Mouse (Mus musculus) heart, embryonic 11.5 days (tissue): ENCODE measurements around the gene Btbd3. TPM values are rescaled to one million over a fixed set of nuclear protein-coding genes. Genes with fewer than 3 reads are reported as not detected.

ENCODE experiments used
- ATAC-seq: fragments of 200-750 bp; cut with Nextera tagmentation; replicated peaks from 2 replicates; pipeline ENCODE4 v1.8.0; 2017; ENCODE audit warnings: moderate library complexity; ENCODE audit not compliant: insufficient number of reproducible peaks, low FRiP score, low TSS enrichment
- H3K27ac ChIP-seq: fragments of 300-500 bp; sonication (generic); 2 replicates; pipeline ENCODE4 v1.5.1; 2014; ENCODE audit warnings: mild to moderate bottlenecking, low read depth, low read length
- H3K27me3 ChIP-seq: fragments of 300-500 bp; sonication (generic); 2 replicates; pipeline ENCODE4 v1.6.1; 2014; ENCODE audit warnings: mild to moderate bottlenecking, low read length, mixed read lengths; ENCODE audit not compliant: control insufficient read depth, insufficient read depth
- H3K36me3 ChIP-seq: fragments of 300-500 bp; sonication (generic); 2 replicates; pipeline ENCODE4 v1.6.1; 2014; ENCODE audit warnings: mild to moderate bottlenecking, low read length, moderate library complexity, mixed read lengths; ENCODE audit not compliant: control insufficient read depth, insufficient read depth
- H3K4me1 ChIP-seq: fragments of 300-500 bp; sonication (generic); 2 replicates; pipeline ENCODE4 v1.6.1; 2014; ENCODE audit warnings: low read length; ENCODE audit not compliant: control insufficient read depth, insufficient read depth
- H3K4me2 ChIP-seq: fragments of 300-500 bp; sonication (generic); 2 replicates; pipeline ENCODE4 v1.6.1; 2014; ENCODE audit warnings: mild to moderate bottlenecking, moderate library complexity
- H3K4me3 ChIP-seq: fragments of 300-500 bp; sonication (generic); 2 replicates; pipeline ENCODE4 v1.5.1; 2014; ENCODE audit warnings: low read depth, low read length
- H3K9ac ChIP-seq: fragments of 300-500 bp; sonication (generic); 2 replicates; pipeline ENCODE4 v1.6.1; 2014; ENCODE audit warnings: mild to moderate bottlenecking, low read depth, low read length, moderate library complexity
- H3K9me3 ChIP-seq: fragments of 300-500 bp; sonication (generic); replicated peaks from 2 replicates; pipeline ENCODE4 v1.6.1; 2016; ENCODE audit warnings: low read length; ENCODE audit not compliant: control insufficient read depth
- WGBS: fragments of 180-500 bp; shearing (Covaris S2); extraction: QIAGEN DNeasy Blood & Tissue Kit; methylation state at CpG from one replicate; pipeline ENCODE4 v1.1.7; 2014; ENCODE audit not compliant: insufficient replicate concordance; 5-methylcytosine and 5-hydroxymethylcytosine counted together
- polyA plus RNA-seq: library from polyadenylated mRNA; unstranded; fragments of >200 nt; fragmentation: Nextera tagmentation; extraction: Ambion mirVana; gene quantifications from 2 replicates; pipeline ENCODE4 v1.2.1, GENCODE M21; 2014

The Btbd3 gene
- polyA plus RNA-seq, 1 experiment from 2014 or later = 10.5 TPM

DNA sequence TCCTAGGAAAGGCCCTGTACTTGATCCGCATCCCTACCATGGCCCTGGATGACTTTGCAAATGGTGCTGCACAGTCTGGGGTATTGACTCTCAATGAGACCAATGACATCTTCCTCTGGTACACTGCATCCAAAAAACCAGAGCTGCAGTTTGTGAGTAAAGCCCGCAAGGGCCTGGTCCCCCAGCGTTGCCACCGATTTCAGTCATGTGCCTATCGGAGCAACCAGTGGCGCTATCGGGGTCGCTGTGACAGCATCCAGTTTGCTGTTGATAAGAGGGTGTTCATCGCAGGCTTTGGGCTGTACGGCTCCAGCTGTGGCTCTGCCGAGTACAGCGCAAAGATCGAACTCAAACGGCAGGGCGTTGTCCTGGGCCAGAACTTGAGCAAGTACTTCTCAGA, 27.5 kb downstream of the Btbd3 start:
- no peak overlapping the region for H3K4me3 ChIP-seq
- H3K27me3 ChIP-seq = no peaks in the 10 kb centered on the region
- peaks cover 17% of the 10 kb centered on the region for H3K36me3 ChIP-seq
- no peak for ATAC-seq
- H3K9ac ChIP-seq = no peak overlapping the region
- H3K27ac ChIP-seq = no peak overlapping the region
- no peaks in the 10 kb centered on the region for H3K9me3 ChIP-seq
- H3K4me1 ChIP-seq = peaks cover 6% of the 10 kb centered on the region; the same call in 1 of the 2 replicates
- no peak overlapping the region for H3K4me2 ChIP-seq
- 92% methylated on average over 15 of the region's 15 CpGs for WGBS

DNA sequence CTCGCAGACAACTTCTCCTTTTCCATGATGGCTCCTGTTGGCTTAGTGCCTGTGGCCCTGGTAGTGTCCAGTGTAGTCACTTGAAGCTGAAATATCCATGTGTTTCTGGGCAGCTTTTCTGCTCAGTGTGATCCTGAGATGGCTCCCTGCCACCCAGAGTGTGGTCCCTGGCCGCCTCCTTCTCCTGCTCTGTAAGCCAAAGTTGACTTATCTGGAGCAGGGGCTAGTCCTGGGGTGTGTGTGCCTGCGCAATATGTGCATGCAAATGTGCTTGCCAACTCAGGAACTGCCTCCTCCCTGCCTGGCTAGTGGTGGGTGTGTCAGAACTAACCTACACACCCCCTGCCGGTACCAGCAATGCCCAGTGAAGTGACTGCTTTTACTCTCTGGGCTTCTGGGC, 29.4 kb downstream of the Btbd3 start:
- ATAC-seq = no peak
- Histone ChIP-seq H3K9ac (no peak overlapping the region), H3K27me3 (no peaks in the 10 kb centered on the region), H3K27ac (no peak overlapping the region), H3K4me3 (no peak overlapping the region), H3K9me3 (no peaks in the 10 kb centered on the region), H3K4me2 (no peak overlapping the region), H3K4me1 (no peaks in the 10 kb centered on the region), H3K36me3 (peaks cover 17% of the 10 kb centered on the region)
- WGBS = 88% methylated on average over 4 of the region's 4 CpGs

GRCm38 (mm10) chr2:138290154-138290553, 33.8 kb downstream of the Btbd3 start:
- Histone ChIP-seq H3K27ac (no peak overlapping the region), H3K36me3 (peaks cover 6% of the 10 kb centered on the region; the same call in 1 of the 2 replicates), H3K4me1 (no peaks in the 10 kb centered on the region), H3K9me3 (no peaks in the 10 kb centered on the region), H3K4me2 (no peak overlapping the region), H3K27me3 (no peaks in the 10 kb centered on the region), H3K9ac (no peak overlapping the region), H3K4me3 (no peak overlapping the region)
- 94% methylated on average over 2 of the region's 2 CpGs for WGBS
- ATAC-seq = no peak

- no peak overlapping the region for H3K4me2 ChIP-seq
- 67% methylated on average over 3 of the region's 3 CpGs for WGBS
- no peak overlapping the region for H3K27ac ChIP-seq
- H3K9me3 ChIP-seq = no peaks in the 10 kb centered on the region
- no peak overlapping the region for H3K9ac ChIP-seq
- no peaks in the 10 kb centered on the region for H3K36me3 ChIP-seq
- H3K4me3 ChIP-seq = no peak overlapping the region
- no peaks in the 10 kb centered on the region for H3K4me1 ChIP-seq
- H3K27me3 ChIP-seq = no peaks in the 10 kb centered on the region
- ATAC-seq = no peak
These were observed 37.9 kb downstream of the Btbd3 start for GRCm38 (mm10) chr2:138294286-138294685.

GRCm38 (mm10) chr2:138306236-138306635, 49.9 kb downstream of the Btbd3 start:
- Histone ChIP-seq H3K9me3 (no peaks in the 10 kb centered on the region), H3K27ac (no peak overlapping the region), H3K27me3 (no peaks in the 10 kb centered on the region), H3K4me1 (no peaks in the 10 kb centered on the region), H3K4me3 (no peak overlapping the region), H3K36me3 (no peaks in the 10 kb centered on the region), H3K9ac (no peak overlapping the region), H3K4me2 (no peak overlapping the region)
- ATAC-seq = no peak
- WGBS = 80% methylated on average over 2 of the region's 2 CpGs

GRCm38 (mm10) chr2:138315644-138316043, 59.3 kb downstream of the Btbd3 start:
- Histone ChIP-seq H3K4me3 (no peak overlapping the region), H3K36me3 (no peaks in the 10 kb centered on the region), H3K4me1 (0 out of 2 replicates have a peak, but pooled peaks cover 4% of the 10 kb centered on the region), H3K4me2 (no peak overlapping the region), H3K27ac (no peak overlapping the region), H3K27me3 (no peaks in the 10 kb centered on the region), H3K9ac (no peak overlapping the region), H3K9me3 (no peaks in the 10 kb centered on the region)
- no peak for ATAC-seq
- 43% methylated on average over 7 of the region's 7 CpGs for WGBS

DNA sequence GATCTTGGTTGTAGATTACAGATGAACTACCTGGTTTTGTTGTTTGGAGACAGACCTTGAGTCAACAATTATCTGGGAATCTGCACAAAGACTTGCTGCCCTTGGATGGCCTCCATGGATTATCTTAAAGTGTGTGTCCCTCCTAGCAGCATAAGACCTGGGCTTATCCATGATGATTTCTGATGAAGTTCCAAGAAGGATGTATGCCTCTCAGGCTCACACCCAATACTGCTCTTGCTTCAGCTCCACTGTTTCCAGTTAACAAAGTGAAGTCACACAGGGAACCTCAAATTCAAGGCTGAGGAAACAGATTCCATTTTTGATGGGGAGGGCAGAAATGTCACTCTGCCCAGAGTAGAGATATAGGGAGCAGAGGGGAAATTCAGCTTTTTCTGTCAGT, 64.0 kb downstream of the Btbd3 start:
- no peak overlapping the region for H3K9ac ChIP-seq
- H3K4me3 ChIP-seq = no peak overlapping the region
- no peak overlapping the region for H3K4me2 ChIP-seq
- no peaks in the 10 kb centered on the region for H3K9me3 ChIP-seq
- ATAC-seq = no peak
- no peaks in the 10 kb centered on the region for H3K27me3 ChIP-seq
- H3K4me1 ChIP-seq = no peaks in the 10 kb centered on the region
- no peak overlapping the region for H3K27ac ChIP-seq
- H3K36me3 ChIP-seq = no peaks in the 10 kb centered on the region

- H3K4me1 ChIP-seq = no peaks in the 10 kb centered on the region
- no peak overlapping the region for H3K4me3 ChIP-seq
- no peak overlapping the region for H3K9ac ChIP-seq
- H3K27me3 ChIP-seq = no peaks in the 10 kb centered on the region
- no peak overlapping the region for H3K27ac ChIP-seq
- no peak overlapping the region for H3K4me2 ChIP-seq
- H3K9me3 ChIP-seq = no peaks in the 10 kb centered on the region
- WGBS = 74% methylated on average over 4 of the region's 4 CpGs
- no peaks in the 10 kb centered on the region for H3K36me3 ChIP-seq
- no peak for ATAC-seq
These were observed 64.7 kb downstream of the Btbd3 start for GRCm38 (mm10) chr2:138321041-138321481.

DNA sequence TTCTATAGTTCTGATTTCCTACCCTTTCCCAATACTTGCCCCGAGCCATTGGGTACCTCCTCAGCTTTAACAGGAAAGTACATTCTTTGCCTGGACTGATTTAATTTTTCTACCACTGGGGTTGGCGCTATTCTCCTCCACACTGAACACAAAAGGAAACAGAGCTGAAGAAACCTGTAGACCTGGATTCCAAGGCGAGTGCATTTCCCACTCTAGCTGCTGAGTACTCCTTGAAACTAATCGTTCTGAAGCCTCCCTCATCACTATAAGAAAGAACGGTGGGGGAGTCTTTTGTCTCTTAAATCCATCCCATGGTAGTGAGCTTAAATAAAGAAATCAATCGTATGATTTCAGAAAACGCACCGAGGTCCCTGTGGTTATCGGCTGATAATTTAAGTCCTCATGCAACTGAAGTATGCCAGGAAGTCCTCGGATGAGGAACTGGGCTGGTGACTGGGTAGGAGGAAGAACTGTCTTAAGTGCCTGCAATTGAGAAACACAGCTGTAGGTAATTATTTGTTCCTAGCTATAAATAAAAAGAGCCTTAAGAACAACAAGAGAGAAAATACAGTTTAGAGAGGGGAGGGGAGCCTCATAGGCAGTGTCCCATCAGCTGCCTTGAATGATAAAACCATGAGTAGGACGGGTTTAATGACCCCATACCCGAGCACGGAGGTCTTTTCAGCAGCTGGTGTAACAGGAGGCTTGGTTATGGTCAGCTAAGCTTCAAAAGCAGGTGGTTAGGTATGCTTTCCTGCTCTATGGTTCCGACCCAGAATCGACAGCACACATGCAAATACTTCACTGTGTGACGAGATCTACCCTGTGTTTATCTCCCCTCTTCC, 66.1 kb downstream of the Btbd3 start:
- Histone ChIP-seq H3K9me3 (no peaks in the 10 kb centered on the region), H3K4me3 (no peak overlapping the region), H3K4me1 (no peaks in the 10 kb centered on the region), H3K4me2 (no peak overlapping the region), H3K9ac (no peak overlapping the region), H3K36me3 (no peaks in the 10 kb centered on the region), H3K27me3 (no peaks in the 10 kb centered on the region), H3K27ac (no peak overlapping the region)
- no peak for ATAC-seq
- 82% methylated on average over 16 of the region's 16 CpGs for WGBS
